ENCODE assay signal across 9 mouse cellular contexts in genomic region chr2:118499135-118499961, GRCm38 (mm10). TPM values are rescaled to one million over a fixed set of nuclear protein-coding genes. Genes with fewer than 3 reads are reported as not detected.
DNase-seq lines count a peak whose midpoint lies in the region; ATAC-seq and TF ChIP-seq lines count a peak whose summit lies in the region.
"Had no signal": no experiment of that assay in that cellular context is flagged by ENCODE, and none has a peak within 500 bp of the region (broad histone marks: within the 10 kb centered on the region; RNA-seq: fewer than 3 reads in every experiment).

No protein-coding gene starts in this region.

- peaks cover 34% of the 10 kb centered on the region for H3K4me1 ChIP-seq in hindbrain, embryonic 10.5 days (replicated peaks)
- H3K4me1 ChIP-seq in hindbrain, embryonic 16.5 days (ENCODE audit: control insufficient read depth, insufficient read depth, low read depth, low read length) = peaks cover 6% of the 10 kb centered on the region; the same call in 1 of the 2 replicates
- peaks cover 42% of the 10 kb centered on the region for H3K4me1 ChIP-seq in limb, embryonic 10.5 days

- no peak overlapping the region for H3K9ac ChIP-seq in hindbrain, embryonic 16.5 days (ENCODE audit: low read depth, low read length)

- peak; percentile 23; the same call in 1 of the 2 replicates for TF ChIP-seq CTCF in gastrocnemius, adult 2 months (IDR thresholded peaks at IDR 0.05)

- H3K27ac ChIP-seq in hindbrain, embryonic 10.5 days = peak overlapping the region; percentile 69
- no peak overlapping the region for H3K27ac ChIP-seq in hindbrain, embryonic 16.5 days (ENCODE audit: low read depth, low read length)
- peak overlapping the region; percentile 32; the same call in 1 of the 2 replicates for H3K27ac ChIP-seq in gastrocnemius, adult 2 months
- peak overlapping the region; percentile 69 for H3K27ac ChIP-seq in limb, embryonic 10.5 days

- no peaks in the 10 kb centered on the region for H3K36me3 ChIP-seq in hindbrain, embryonic 10.5 days
- no peaks in the 10 kb centered on the region for H3K36me3 ChIP-seq in hindbrain, embryonic 16.5 days (ENCODE audit: control insufficient read depth, insufficient read depth, low read length)
- no peaks in the 10 kb centered on the region for H3K36me3 ChIP-seq in limb, embryonic 10.5 days
- H3K36me3 ChIP-seq: G1E had no signal

- no peak overlapping the region for H3K4me3 ChIP-seq in hindbrain, embryonic 10.5 days
- H3K4me3 ChIP-seq in hindbrain, embryonic 16.5 days (ENCODE audit: low read length) = no peak overlapping the region
- H3K4me3 ChIP-seq in gastrocnemius, adult 2 months = no peak overlapping the region
- no peak overlapping the region for H3K4me3 ChIP-seq in limb, embryonic 10.5 days

- no peak for ATAC-seq in hindbrain, embryonic 16.5 days
- ATAC-seq in erythroid progenitor cell, adult 5-6 weeks (replicated peaks; ENCODE audit: low FRiP score, poor library complexity, severe bottlenecking) = no peak

- DNase-seq in hindbrain, embryonic 10.5 days (ENCODE audit: low spot score) = no peak
- peak; percentile 47 to 51 for DNase-seq in B cell, adult 2 months
- DNase-seq in gastrocnemius, adult 2 months = peak; percentile 79
- DNase-seq in limb, embryonic 10.5 days (ENCODE audit: low spot score) = no peak
- DNase-seq in thymus, adult 18-20 months = peak; percentile 86 to 92
- DNase-seq in cerebellum, adult 9-11 months = no peak

- H3K27me3 ChIP-seq in hindbrain, embryonic 10.5 days (ENCODE audit: insufficient read depth, poor library complexity, severe bottlenecking) = no peaks in the 10 kb centered on the region
- H3K27me3 ChIP-seq in hindbrain, embryonic 16.5 days (replicated peaks; ENCODE audit: control insufficient read depth, insufficient read depth, low read length) = no peaks in the 10 kb centered on the region
- H3K27me3 ChIP-seq in limb, embryonic 10.5 days (ENCODE audit: low read depth, poor library complexity, severe bottlenecking) = no peaks in the 10 kb centered on the region

- 52% methylated on average over 20 of the region's 20 CpGs for WGBS in hindbrain, embryonic 10.5 days
- WGBS in hindbrain, embryonic 16.5 days = 32% methylated on average over 20 of the region's 20 CpGs
- 52% methylated on average over 20 of the region's 20 CpGs for WGBS in limb, embryonic 10.5 days

- H3K9me3 ChIP-seq in hindbrain, embryonic 10.5 days = no peaks in the 10 kb centered on the region
- no peaks in the 10 kb centered on the region; the same call in 1 of the 2 replicates for H3K9me3 ChIP-seq in hindbrain, embryonic 16.5 days (ENCODE audit: control insufficient read depth, low read length)
- no peaks in the 10 kb centered on the region for H3K9me3 ChIP-seq in limb, embryonic 10.5 days (replicated peaks)
- H3K9me3 ChIP-seq: G1E had no signal

- intact Hi-C loops in gastrocnemius, adult 2 months (cut with DNase I) = no loop called here

- no peak overlapping the region for H3K4me2 ChIP-seq in hindbrain, embryonic 16.5 days (ENCODE audit: low read length)

RNA-seq across cellular contexts. Expression of gene Srp14, which starts 19.8 kb away (rescaled TPM):
- 281 and 316 TPM in 2 replicates for polyA plus RNA-seq in hindbrain, embryonic 10.5 days (2016; fragmentation: Nextera tagmentation; extraction: Ambion mirVana)
- 315 and 340 TPM in 2 replicates for polyA plus RNA-seq in hindbrain, embryonic 16.5 days (2015; fragmentation: Nextera tagmentation; extraction: Ambion mirVana)
- 100 to 1,000 TPM; 120 to 133 TPM for total RNA-seq in gastrocnemius, adult 2 months (2021)
- 227 and 232 TPM in 2 replicates for polyA plus RNA-seq in limb, embryonic 10.5 days (2016; fragmentation: Nextera tagmentation; extraction: Ambion mirVana)
- total RNA-seq in erythroid progenitor cell, adult 5-6 weeks (2015; ENCODE audit: low replicate concordance) = 38.9 and 114 TPM in 2 replicates
- total RNA-seq in erythroid progenitor cell, adult 5-6 weeks (2017; ENCODE audit: low replicate concordance) = 50.6 and 86.5 TPM in 2 replicates

RNA-seq across cellular contexts. Expression of gene Bmf, which starts 50.1 kb away (rescaled TPM):
- 4.8 and 4.9 TPM in 2 replicates for polyA plus RNA-seq in hindbrain, embryonic 10.5 days (2016; fragmentation: Nextera tagmentation; extraction: Ambion mirVana)
- 1.6 and 1.9 TPM in 2 replicates for polyA plus RNA-seq in hindbrain, embryonic 16.5 days (2015; fragmentation: Nextera tagmentation; extraction: Ambion mirVana)
- 1 to 10 TPM; 3.3 to 6.2 TPM for total RNA-seq in gastrocnemius, adult 2 months (2021)
- polyA plus RNA-seq in limb, embryonic 10.5 days (2016; fragmentation: Nextera tagmentation; extraction: Ambion mirVana) = 4.2 and 5.5 TPM in 2 replicates
- 2.1 and 3.2 TPM in 2 replicates for total RNA-seq in erythroid progenitor cell, adult 5-6 weeks (2015; ENCODE audit: low replicate concordance)
- total RNA-seq in erythroid progenitor cell, adult 5-6 weeks (2017; ENCODE audit: low replicate concordance) = 1.0 and 5.9 TPM in 2 replicates
- polyA plus RNA-seq: G1E had no signal

Comparison
In these comparisons a context has a peak if more than half of its experiments do, and no peak if none do; other contexts are left out.
1. DNase-seq: peak in B cell, adult 2 months (2 of 2), gastrocnemius, adult 2 months (single experiment) and thymus, adult 18-20 months (2 of 2); none in hindbrain, embryonic 10.5 days (single experiment), limb, embryonic 10.5 days (single experiment) and cerebellum, adult 9-11 months (single experiment).